Mouse (Mus musculus) limb, embryonic 13.5 days (tissue): ENCODE measurements around the gene Auts2. TPM values are rescaled to one million over a fixed set of nuclear protein-coding genes. Genes with fewer than 3 reads are reported as not detected.

Source experiments
- ATAC-seq: fragments of 200-750 bp; cut with Nextera tagmentation; 2 replicates; pipeline ENCODE4 v1.8.0; 2017; ENCODE audit warnings: low read depth, moderate number of reproducible peaks, moderate TSS enrichment; ENCODE audit not compliant: low FRiP score
- H3K27ac ChIP-seq: fragments of 300-500 bp; sonication (generic); 2 replicates; pipeline ENCODE4 v1.5.1; 2015; ENCODE audit warnings: inconsistent platforms, mild to moderate bottlenecking, moderate library complexity
- H3K27me3 ChIP-seq: fragments of 300-500 bp; sonication (generic); 2 replicates; pipeline ENCODE4 v1.6.1; 2015; ENCODE audit warnings: mild to moderate bottlenecking, inconsistent platforms
- H3K36me3 ChIP-seq: fragments of 300-500 bp; sonication (generic); 2 replicates; pipeline ENCODE4 v1.6.1; 2015; ENCODE audit warnings: inconsistent platforms, mild to moderate bottlenecking, moderate library complexity
- H3K4me1 ChIP-seq: fragments of 300-500 bp; sonication (generic); 2 replicates; pipeline ENCODE4 v1.6.1; 2015; ENCODE audit warnings: inconsistent platforms
- H3K4me2 ChIP-seq: fragments of 300-500 bp; sonication (generic); replicated peaks from 2 replicates; pipeline ENCODE4 v1.6.1; 2015; ENCODE audit warnings: inconsistent platforms, mild to moderate bottlenecking, moderate library complexity
- H3K4me3 ChIP-seq: fragments of 300-500 bp; sonication (generic); 2 replicates; pipeline ENCODE4 v1.5.1; 2015; ENCODE audit warnings: moderate library complexity, mild to moderate bottlenecking, inconsistent platforms
- H3K9ac ChIP-seq: fragments of 300-500 bp; sonication (generic); 2 replicates; pipeline ENCODE4 v1.6.1; 2015; ENCODE audit warnings: mild to moderate bottlenecking, inconsistent platforms
- H3K9me3 ChIP-seq: fragments of 300-500 bp; sonication (generic); 2 replicates; pipeline ENCODE4 v1.6.1; 2016; ENCODE audit warnings: inconsistent platforms
- WGBS: fragments of 180-500 bp; shearing (Covaris S2); methylation state at CpG from one replicate; pipeline ENCODE4 v1.1.7; 2015; 5-methylcytosine and 5-hydroxymethylcytosine counted together
- polyA plus RNA-seq: library from polyadenylated mRNA; unstranded; fragments of >200 nt; fragmentation: Nextera tagmentation; extraction: Ambion mirVana; gene quantifications from 2 replicates; pipeline ENCODE4 v1.2.1, GENCODE M21; 2015

Auts2 gene
- polyA plus RNA-seq, 1 experiment from 2014 or later = 55.1 TPM

DNA sequence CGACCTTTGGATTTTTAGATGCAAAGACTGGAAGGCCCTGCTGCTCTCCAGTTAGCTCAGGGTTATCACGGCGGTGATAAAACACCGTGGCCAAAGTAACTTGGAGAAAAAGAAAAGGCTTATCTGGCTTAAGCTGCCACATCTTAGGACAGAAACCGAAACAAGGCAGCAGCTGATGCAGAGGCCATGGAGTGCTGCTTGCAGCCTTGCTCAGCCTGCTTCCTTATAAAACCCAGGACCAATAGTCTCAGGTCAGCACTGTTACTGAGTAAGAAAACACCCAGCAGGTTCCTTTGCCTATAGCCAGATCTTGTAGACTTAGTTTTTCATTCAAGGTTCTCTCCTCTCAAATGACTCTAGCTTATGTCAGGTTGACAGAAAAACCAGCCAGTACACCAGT lies 621.0 kb downstream of the Auts2 start:
- 65% methylated on average over 5 of the region's 5 CpGs for WGBS
- peaks cover 30% of the 10 kb centered on the region for H3K4me1 ChIP-seq
- no peak overlapping the region for H3K4me2 ChIP-seq
- H3K27me3 ChIP-seq = peaks cover 8% of the 10 kb centered on the region
- no peak for ATAC-seq
- H3K9ac ChIP-seq = no peak overlapping the region
- H3K36me3 ChIP-seq = no peaks in the 10 kb centered on the region
- H3K4me3 ChIP-seq = no peak overlapping the region
- no peaks in the 10 kb centered on the region for H3K9me3 ChIP-seq
- no peak overlapping the region for H3K27ac ChIP-seq

DNA sequence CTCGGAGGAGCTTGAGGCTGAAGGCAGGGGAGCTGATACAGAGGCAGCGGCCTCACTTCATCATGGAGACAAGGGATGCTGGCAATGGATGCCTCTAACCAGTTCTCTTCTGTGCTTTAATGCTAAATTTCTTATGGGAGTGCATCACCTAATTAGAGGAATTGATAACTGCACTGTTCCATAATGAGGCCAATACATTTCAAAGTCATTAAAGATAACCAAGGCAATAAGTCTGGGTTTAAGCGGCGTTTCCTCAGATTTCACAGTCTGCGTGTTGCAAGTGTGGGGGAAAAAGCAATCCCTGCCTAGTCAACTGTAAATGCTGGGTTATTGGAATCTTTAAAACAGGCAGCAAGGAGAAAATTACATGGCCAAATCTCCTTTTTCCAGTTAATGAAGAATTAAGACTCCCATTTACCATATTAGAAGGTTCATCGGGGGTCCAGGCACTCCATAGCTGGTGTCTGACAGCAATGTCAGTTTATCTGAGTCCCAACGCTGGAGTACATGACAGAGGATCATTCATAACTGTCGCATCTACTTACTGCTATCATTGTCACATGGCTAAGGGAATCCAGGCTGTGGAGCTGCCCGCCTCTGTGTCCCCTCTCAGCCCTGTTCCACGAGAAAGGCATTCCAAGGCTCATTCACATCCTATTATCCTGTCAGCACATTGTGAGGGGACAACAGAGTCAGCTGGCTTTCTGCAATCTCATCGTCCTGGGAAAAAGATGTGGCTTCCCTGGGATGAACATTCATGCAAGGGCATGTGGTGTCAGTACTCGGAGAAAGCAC lies 623.0 kb downstream of the Auts2 start:
- H3K9me3 ChIP-seq = no peaks in the 10 kb centered on the region
- H3K4me2 ChIP-seq = no peak overlapping the region
- no peaks in the 10 kb centered on the region for H3K36me3 ChIP-seq
- no peak overlapping the region for H3K9ac ChIP-seq
- peaks cover 32% of the 10 kb centered on the region for H3K4me1 ChIP-seq
- no peak overlapping the region for H3K4me3 ChIP-seq
- 63% methylated on average over 12 of the region's 12 CpGs for WGBS
- H3K27me3 ChIP-seq = peaks cover 4% of the 10 kb centered on the region
- H3K27ac ChIP-seq = no peak overlapping the region
- ATAC-seq = no peak

- Histone ChIP-seq H3K4me3 (no peak overlapping the region), H3K4me2 (no peak overlapping the region), H3K4me1 (peaks cover 21% of the 10 kb centered on the region), H3K9ac (no peak overlapping the region), H3K27ac (no peak overlapping the region), H3K9me3 (no peaks in the 10 kb centered on the region), H3K27me3 (peaks cover 4% of the 10 kb centered on the region), H3K36me3 (no peaks in the 10 kb centered on the region)
- no peak for ATAC-seq
- 29% methylated on average over 12 of the region's 12 CpGs for WGBS
Observed at GRCm38 (mm10) chr5:131916791-131917403, 626.2 kb downstream of the Auts2 start.

- H3K27ac ChIP-seq = no peak overlapping the region
- no peak overlapping the region for H3K4me3 ChIP-seq
- no peak overlapping the region for H3K9ac ChIP-seq
- H3K4me1 ChIP-seq = peaks cover 8% of the 10 kb centered on the region; the same call in 1 of the 2 replicates
- H3K4me2 ChIP-seq = no peak overlapping the region
- H3K27me3 ChIP-seq = no peaks in the 10 kb centered on the region
- no peak for ATAC-seq
- H3K36me3 ChIP-seq = no peaks in the 10 kb centered on the region
- 55% methylated on average over 8 of the region's 8 CpGs for WGBS
- no peaks in the 10 kb centered on the region for H3K9me3 ChIP-seq
Observed at GRCm38 (mm10) chr5:131913562-131913961, 629.6 kb downstream of the Auts2 start.

- no peaks in the 10 kb centered on the region for H3K27me3 ChIP-seq
- 54% methylated on average over 1 of the region's 1 CpGs for WGBS
- no peaks in the 10 kb centered on the region for H3K9me3 ChIP-seq
- H3K36me3 ChIP-seq = no peaks in the 10 kb centered on the region
- no peak overlapping the region for H3K27ac ChIP-seq
- no peak overlapping the region for H3K4me2 ChIP-seq
- H3K4me1 ChIP-seq = peaks cover 8% of the 10 kb centered on the region; the same call in 1 of the 2 replicates
- ATAC-seq = no peak
- H3K4me3 ChIP-seq = no peak overlapping the region
- no peak overlapping the region for H3K9ac ChIP-seq
Observed at GRCm38 (mm10) chr5:131912983-131913382, 630.2 kb downstream of the Auts2 start.

DNA sequence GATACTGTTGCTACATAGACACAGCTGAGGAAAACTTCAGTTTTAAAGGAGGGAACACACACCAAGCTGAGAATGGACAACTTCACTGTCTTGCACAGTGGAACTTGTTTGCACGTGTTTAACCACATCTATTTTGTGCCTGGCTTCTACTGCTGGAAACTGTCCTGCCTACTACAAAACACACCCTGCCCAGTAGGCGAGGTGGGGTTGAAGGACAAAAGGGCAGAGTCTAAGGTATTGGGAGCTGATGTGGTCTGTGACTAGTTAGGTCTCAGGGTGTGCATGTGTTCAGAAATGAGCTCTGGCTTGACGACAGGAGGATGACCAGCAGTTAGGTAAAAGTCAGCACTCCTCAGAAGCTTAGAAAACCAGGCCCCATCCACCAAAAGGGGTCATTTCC lies 636.8 kb downstream of the Auts2 start:
- Histone ChIP-seq H3K9ac (no peak overlapping the region), H3K9me3 (no peaks in the 10 kb centered on the region), H3K27ac (no peak overlapping the region), H3K4me3 (no peak overlapping the region), H3K36me3 (no peaks in the 10 kb centered on the region), H3K4me2 (no peak overlapping the region), H3K4me1 (peaks cover 10% of the 10 kb centered on the region; the same call in 1 of the 2 replicates), H3K27me3 (peaks cover 5% of the 10 kb centered on the region)
- WGBS = 82% methylated on average over 3 of the region's 3 CpGs
- no peak for ATAC-seq

DNA sequence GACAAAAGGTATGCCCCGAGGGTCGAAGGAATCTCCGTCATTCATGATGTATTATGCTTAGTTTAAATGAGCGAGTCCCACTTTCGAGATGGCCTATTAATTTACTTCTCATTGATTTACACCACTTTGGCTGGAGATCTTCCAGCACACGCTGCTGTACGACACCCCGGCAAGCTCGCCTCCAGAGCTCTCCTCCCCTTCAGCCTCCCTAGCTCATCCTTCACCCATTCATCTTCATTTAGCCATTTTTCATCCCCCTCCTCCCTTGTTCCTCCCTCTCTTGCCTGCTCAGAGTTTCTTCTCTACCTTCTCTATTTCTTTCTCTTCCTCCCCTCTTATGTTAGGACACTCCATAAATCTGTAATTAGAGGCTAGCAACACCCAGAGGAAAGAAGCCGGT lies 638.7 kb downstream of the Auts2 start:
- no peak for ATAC-seq
- WGBS = 36% methylated on average over 10 of the region's 10 CpGs
- no peaks in the 10 kb centered on the region for H3K9me3 ChIP-seq
- H3K9ac ChIP-seq = no peak overlapping the region
- H3K4me1 ChIP-seq = peaks cover 17% of the 10 kb centered on the region; the same call in 1 of the 2 replicates
- no peak overlapping the region for H3K27ac ChIP-seq
- H3K27me3 ChIP-seq = peaks cover 10% of the 10 kb centered on the region
- H3K36me3 ChIP-seq = no peaks in the 10 kb centered on the region
- no peak overlapping the region for H3K4me2 ChIP-seq
- no peak overlapping the region for H3K4me3 ChIP-seq

DNA sequence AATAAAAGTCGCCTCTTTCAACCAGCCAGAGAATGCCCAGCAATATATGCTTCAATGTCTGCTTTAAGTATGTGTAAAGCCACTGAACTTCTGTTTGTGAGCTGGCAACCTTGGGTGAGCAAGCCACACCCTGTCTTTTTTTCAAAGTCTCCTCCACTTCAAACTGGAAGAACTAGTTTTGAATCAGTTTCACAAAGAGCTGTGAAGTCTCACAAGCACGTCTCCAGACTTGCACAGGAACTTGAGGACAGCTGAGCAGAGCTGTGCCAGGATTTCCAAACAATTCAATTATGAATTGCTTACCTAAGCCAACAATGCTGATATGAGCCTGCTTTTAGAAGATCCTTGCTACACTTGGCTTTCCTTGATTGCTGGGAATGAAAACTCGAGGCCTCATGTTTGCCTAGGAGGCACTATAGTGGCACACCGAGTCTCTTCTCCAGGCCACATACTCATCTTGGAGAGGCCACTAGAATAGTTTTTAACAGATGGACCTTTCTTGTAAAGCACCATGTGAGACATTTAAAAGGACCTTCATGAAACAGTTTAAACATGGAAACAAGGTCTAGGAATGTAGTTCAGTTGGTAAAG lies 645.0 kb downstream of the Auts2 start:
- peaks cover 30% of the 10 kb centered on the region for H3K4me1 ChIP-seq
- H3K9me3 ChIP-seq = no peaks in the 10 kb centered on the region
- WGBS = 72% methylated on average over 4 of the region's 4 CpGs
- no peak overlapping the region for H3K4me2 ChIP-seq
- peaks cover 5% of the 10 kb centered on the region; the same call in 1 of the 2 replicates for H3K27me3 ChIP-seq
- H3K36me3 ChIP-seq = no peaks in the 10 kb centered on the region
- no peak overlapping the region for H3K27ac ChIP-seq
- no peak overlapping the region for H3K4me3 ChIP-seq
- no peak overlapping the region for H3K9ac ChIP-seq
- ATAC-seq = no peak

- Histone ChIP-seq H3K36me3 (no peaks in the 10 kb centered on the region), H3K4me2 (no peak overlapping the region), H3K4me1 (no peaks in the 10 kb centered on the region; the same call in 1 of the 2 replicates), H3K4me3 (no peak overlapping the region), H3K27me3 (no peaks in the 10 kb centered on the region), H3K9me3 (no peaks in the 10 kb centered on the region), H3K9ac (no peak overlapping the region), H3K27ac (no peak overlapping the region)
- no peak for ATAC-seq
- WGBS = 80% methylated on average over 3 of the region's 3 CpGs
Observed at GRCm38 (mm10) chr5:131886636-131887035, 656.5 kb downstream of the Auts2 start.

DNA sequence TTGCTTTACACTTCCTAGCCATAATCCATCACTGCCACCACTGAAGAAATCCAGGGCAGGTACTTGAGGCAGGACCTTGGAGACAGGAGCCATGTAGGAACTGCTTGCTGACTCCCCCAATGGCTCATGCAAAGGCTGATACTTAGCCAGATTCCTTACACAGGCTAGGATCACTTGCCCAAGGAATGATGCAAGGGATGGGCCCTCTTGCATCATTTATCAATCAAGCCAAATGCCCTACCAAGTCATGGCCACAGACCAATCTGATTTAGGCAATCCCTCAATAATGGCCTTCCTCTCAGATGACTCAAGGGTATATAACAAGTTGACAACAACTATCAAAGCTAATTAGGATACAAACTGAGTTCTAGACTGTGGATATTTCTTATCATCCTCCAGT lies 666.6 kb downstream of the Auts2 start:
- no peak for ATAC-seq
- H3K27ac ChIP-seq = no peak overlapping the region
- H3K9ac ChIP-seq = no peak overlapping the region
- H3K36me3 ChIP-seq = no peaks in the 10 kb centered on the region
- H3K4me2 ChIP-seq = no peak overlapping the region
- H3K27me3 ChIP-seq = no peaks in the 10 kb centered on the region
- H3K4me3 ChIP-seq = no peak overlapping the region
- no peaks in the 10 kb centered on the region for H3K9me3 ChIP-seq
- 0 out of 2 replicates have a peak, but pooled peaks cover 2% of the 10 kb centered on the region for H3K4me1 ChIP-seq

GRCm38 (mm10) chr5:131875976-131876375 lies 667.2 kb downstream of the Auts2 start:
- ATAC-seq = no peak
- H3K4me1 ChIP-seq = 0 out of 2 replicates have a peak, but pooled peaks cover 2% of the 10 kb centered on the region
- no peak overlapping the region for H3K4me2 ChIP-seq
- WGBS = 79% methylated on average over 4 of the region's 4 CpGs
- no peak overlapping the region for H3K27ac ChIP-seq
- no peaks in the 10 kb centered on the region for H3K9me3 ChIP-seq
- H3K36me3 ChIP-seq = no peaks in the 10 kb centered on the region
- H3K9ac ChIP-seq = no peak overlapping the region
- H3K4me3 ChIP-seq = no peak overlapping the region
- H3K27me3 ChIP-seq = no peaks in the 10 kb centered on the region

GRCm38 (mm10) chr5:131873116-131873515 lies 670.0 kb downstream of the Auts2 start:
- H3K4me1 ChIP-seq = 0 out of 2 replicates have a peak, but pooled peaks cover under 1% of the 10 kb centered on the region
- no peak overlapping the region for H3K27ac ChIP-seq
- H3K4me3 ChIP-seq = no peak overlapping the region
- H3K9me3 ChIP-seq = no peaks in the 10 kb centered on the region
- no peaks in the 10 kb centered on the region for H3K36me3 ChIP-seq
- H3K9ac ChIP-seq = no peak overlapping the region
- H3K27me3 ChIP-seq = no peaks in the 10 kb centered on the region
- WGBS = 80% methylated on average over 4 of the region's 4 CpGs
- no peak overlapping the region for H3K4me2 ChIP-seq
- no peak for ATAC-seq
